Mouse (Mus musculus): ENCODE measurements at regions not wholly inside any gene's neighbourhood (a gene's known extent, or its start where the extent isn't known, plus 50 kb on each side); places are given as distances from the start of the nearest gene placed in this dataset.

DNA sequence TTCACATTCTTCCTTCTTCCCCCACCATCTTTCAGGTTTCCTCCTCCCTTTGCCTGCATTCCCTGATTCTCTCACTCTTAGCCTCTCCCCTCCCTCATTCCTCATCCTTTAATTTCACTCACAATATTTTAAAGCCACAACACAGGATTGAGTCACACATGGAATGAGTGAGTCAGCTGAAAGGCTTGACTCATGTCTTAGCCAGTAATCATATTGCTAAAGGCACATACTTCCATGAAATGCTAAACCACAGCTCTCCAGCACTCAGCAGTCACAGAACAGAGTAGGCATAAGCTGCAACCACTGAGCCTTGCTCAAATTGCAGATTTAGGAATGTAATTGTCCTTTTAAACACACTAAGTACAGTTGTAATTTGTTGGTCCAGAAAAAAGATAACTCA is 386.2 kb downstream of the Phex start:
- no peak overlapping the region for H3K4me3 ChIP-seq (replicated peaks; ENCODE audit: low read length)
- no peak for DNase-seq (ENCODE audit: low spot score)
- H3K27ac ChIP-seq (replicated peaks; ENCODE audit: low read depth, low read length), result no peak overlapping the region
- H3K4me1 ChIP-seq (ENCODE audit: control insufficient read depth, insufficient read depth, low read length), result no peaks in the 10 kb centered on the region
- TF ChIP-seq POLR2A (IDR thresholded peaks at IDR 0.05; ENCODE audit: borderline replicate concordance, extremely low read depth, insufficient read depth, insufficient read length), result no peak
- H3K9me3 ChIP-seq (ENCODE audit: control insufficient read depth, low read length), result no peaks in the 10 kb centered on the region
- no peak overlapping the region for H3K9ac ChIP-seq (ENCODE audit: low read depth, low read length, severe bottlenecking)
- no peak overlapping the region for H3K4me2 ChIP-seq (replicated peaks; ENCODE audit: low read depth, low read length, severe bottlenecking)
- no peaks in the 10 kb centered on the region for H3K27me3 ChIP-seq (ENCODE audit: control insufficient read depth, insufficient read depth, low read length)
- H3K36me3 ChIP-seq (ENCODE audit: control insufficient read depth, insufficient read depth, low read length), result no peaks in the 10 kb centered on the region
- ATAC-seq (ENCODE audit: low FRiP score, low read depth), result no peak

DNA sequence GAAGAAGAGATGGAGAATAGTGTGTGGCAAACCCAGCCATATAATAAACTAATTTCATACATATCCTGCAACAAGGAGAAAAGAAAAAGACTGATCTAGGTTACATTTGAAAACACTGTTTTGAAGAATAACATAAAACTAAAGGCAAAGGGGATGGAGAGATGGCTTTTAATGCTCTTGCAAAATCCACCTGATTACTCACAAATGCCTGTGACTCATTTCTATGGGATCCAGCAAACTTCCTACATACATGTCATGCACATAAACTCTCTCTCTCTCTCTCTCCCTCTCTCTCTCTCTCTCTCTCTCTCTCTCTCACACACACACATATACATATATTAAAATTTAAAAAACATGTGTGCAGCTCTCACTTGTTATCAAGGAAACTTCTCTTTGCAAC is 390.8 kb downstream of the Phex start:
- no peak for TF ChIP-seq POLR2A (IDR thresholded peaks at IDR 0.05; ENCODE audit: borderline replicate concordance, extremely low read depth, insufficient read depth, insufficient read length)
- Histone ChIP-seq H3K9ac (ENCODE audit: low read depth, low read length, severe bottlenecking) (no peak overlapping the region), H3K4me3 (replicated peaks; ENCODE audit: low read length) (no peak overlapping the region), H3K9me3 (ENCODE audit: control insufficient read depth, low read length) (no peaks in the 10 kb centered on the region), H3K27me3 (ENCODE audit: control insufficient read depth, insufficient read depth, low read length) (no peaks in the 10 kb centered on the region), H3K4me2 (replicated peaks; ENCODE audit: low read depth, low read length, severe bottlenecking) (no peak overlapping the region), H3K36me3 (ENCODE audit: control insufficient read depth, insufficient read depth, low read length) (no peaks in the 10 kb centered on the region), H3K27ac (replicated peaks; ENCODE audit: low read depth, low read length) (no peak overlapping the region), H3K4me1 (ENCODE audit: control insufficient read depth, insufficient read depth, low read length) (no peaks in the 10 kb centered on the region)
- DNase-seq (ENCODE audit: low spot score) (no peak), ATAC-seq (ENCODE audit: low FRiP score, low read depth) (no peak)

DNA sequence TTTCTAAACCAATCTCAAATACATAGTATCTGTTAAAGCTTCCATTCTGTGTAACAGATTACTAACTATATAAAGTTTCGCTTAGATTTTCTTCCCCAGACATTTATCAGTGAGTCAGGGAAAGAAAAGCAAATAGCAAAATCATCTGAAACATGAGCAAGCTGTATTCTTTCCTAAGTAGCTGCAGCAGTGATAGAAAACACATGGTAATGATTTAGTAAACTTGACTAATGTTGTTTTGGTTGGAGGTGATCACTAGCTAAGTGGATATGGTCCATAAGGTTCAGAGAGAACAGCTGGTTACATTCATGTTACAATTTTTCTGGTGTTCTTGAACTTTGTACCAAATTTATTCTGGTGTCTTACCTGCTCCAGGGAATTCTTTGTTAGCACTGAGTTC is 393.3 kb downstream of the Phex start:
- H3K9me3 ChIP-seq (ENCODE audit: control insufficient read depth, low read length), result no peaks in the 10 kb centered on the region
- no peak overlapping the region for H3K4me3 ChIP-seq (replicated peaks; ENCODE audit: low read length)
- no peak for DNase-seq (ENCODE audit: low spot score)

DNA sequence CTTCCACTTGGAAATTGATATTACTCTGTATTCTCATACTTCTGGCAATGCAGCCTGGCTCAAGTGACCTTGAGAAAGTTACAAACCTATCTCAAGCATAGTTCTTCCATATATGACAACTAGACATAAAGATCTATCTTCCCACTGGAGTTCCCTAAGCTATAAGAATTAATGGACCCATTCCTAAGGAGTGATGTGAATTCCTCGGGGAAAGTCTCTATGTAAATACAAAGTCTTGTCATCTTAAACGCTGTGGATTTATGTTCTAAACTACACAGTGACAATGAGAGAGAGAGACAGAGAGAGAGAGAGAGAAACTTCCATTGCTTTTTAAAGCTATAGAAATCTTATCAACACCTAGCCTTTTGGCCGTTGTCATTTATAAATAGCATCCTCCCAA is 394.8 kb downstream of the Phex start:
- Histone ChIP-seq H3K4me2 (replicated peaks; ENCODE audit: low read depth, low read length, severe bottlenecking) (no peak overlapping the region), H3K36me3 (ENCODE audit: control insufficient read depth, insufficient read depth, low read length) (no peaks in the 10 kb centered on the region), H3K27me3 (ENCODE audit: control insufficient read depth, insufficient read depth, low read length) (no peaks in the 10 kb centered on the region), H3K9me3 (ENCODE audit: control insufficient read depth, low read length) (no peaks in the 10 kb centered on the region), H3K4me3 (replicated peaks; ENCODE audit: low read length) (no peak overlapping the region), H3K27ac (replicated peaks; ENCODE audit: low read depth, low read length) (no peak overlapping the region), H3K4me1 (ENCODE audit: control insufficient read depth, insufficient read depth, low read length) (no peaks in the 10 kb centered on the region), H3K9ac (ENCODE audit: low read depth, low read length, severe bottlenecking) (no peak overlapping the region)
- no peak for ATAC-seq (ENCODE audit: low FRiP score, low read depth)
- TF ChIP-seq POLR2A (IDR thresholded peaks at IDR 0.05; ENCODE audit: borderline replicate concordance, extremely low read depth, insufficient read depth, insufficient read length), result no peak
- no peak for DNase-seq (ENCODE audit: low spot score)
- WGBS, result 81% methylated on average over 3 of the region's 3 CpGs

More for the DNA sequence above, 393.3 kb downstream of the Phex start:
- 75% methylated on average over 1 of the region's 1 CpGs for WGBS
- Histone ChIP-seq H3K36me3 (ENCODE audit: control insufficient read depth, insufficient read depth, low read length) (no peaks in the 10 kb centered on the region), H3K27ac (replicated peaks; ENCODE audit: low read depth, low read length) (no peak overlapping the region), H3K4me1 (ENCODE audit: control insufficient read depth, insufficient read depth, low read length) (no peaks in the 10 kb centered on the region), H3K27me3 (ENCODE audit: control insufficient read depth, insufficient read depth, low read length) (no peaks in the 10 kb centered on the region), H3K4me2 (replicated peaks; ENCODE audit: low read depth, low read length, severe bottlenecking) (no peak overlapping the region), H3K9ac (ENCODE audit: low read depth, low read length, severe bottlenecking) (no peak overlapping the region)
- ATAC-seq (ENCODE audit: low FRiP score, low read depth), result no peak
- no peak for TF ChIP-seq POLR2A (IDR thresholded peaks at IDR 0.05; ENCODE audit: borderline replicate concordance, extremely low read depth, insufficient read depth, insufficient read length)

DNA sequence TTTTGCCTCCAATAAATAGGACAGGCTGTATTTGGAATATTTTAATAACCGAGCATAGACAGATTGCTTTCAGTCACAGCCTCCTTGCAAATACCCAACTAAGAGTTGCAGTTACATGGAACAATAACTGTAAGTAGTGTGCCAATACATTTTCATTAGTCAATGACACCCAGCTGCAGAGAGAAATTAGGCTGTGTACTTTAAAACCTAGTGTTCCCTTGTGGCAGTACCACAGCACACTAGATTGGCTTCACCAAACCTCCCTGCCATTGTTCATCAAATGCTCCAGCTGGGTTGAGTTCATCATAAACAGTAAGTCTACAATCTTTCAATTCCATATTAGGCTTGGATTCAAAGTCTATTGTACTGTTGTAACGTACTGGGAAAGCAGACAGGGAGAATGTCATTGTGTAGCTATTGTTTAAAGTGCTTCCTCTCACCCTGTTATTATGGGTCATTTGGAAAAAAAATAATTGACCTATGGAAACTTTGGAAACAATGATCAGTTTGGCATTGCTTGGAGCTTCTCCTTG is 425.1 kb downstream of the Phex start:
- Histone ChIP-seq H3K4me1 (ENCODE audit: control insufficient read depth, insufficient read depth, low read length) (no peaks in the 10 kb centered on the region), H3K27ac (replicated peaks; ENCODE audit: low read depth, low read length) (no peak overlapping the region), H3K9me3 (ENCODE audit: control insufficient read depth, low read length) (no peaks in the 10 kb centered on the region), H3K36me3 (ENCODE audit: control insufficient read depth, insufficient read depth, low read length) (no peaks in the 10 kb centered on the region), H3K9ac (ENCODE audit: low read depth, low read length, severe bottlenecking) (no peak overlapping the region), H3K4me2 (replicated peaks; ENCODE audit: low read depth, low read length, severe bottlenecking) (no peak overlapping the region), H3K4me3 (replicated peaks; ENCODE audit: low read length) (no peak overlapping the region), H3K27me3 (ENCODE audit: control insufficient read depth, insufficient read depth, low read length) (no peaks in the 10 kb centered on the region)
- no peak for ATAC-seq (ENCODE audit: low FRiP score, low read depth)
- WGBS, result 81% methylated on average over 2 of the region's 2 CpGs
- no peak for DNase-seq (ENCODE audit: low spot score)
- no peak for TF ChIP-seq POLR2A (IDR thresholded peaks at IDR 0.05; ENCODE audit: borderline replicate concordance, extremely low read depth, insufficient read depth, insufficient read length)

DNA sequence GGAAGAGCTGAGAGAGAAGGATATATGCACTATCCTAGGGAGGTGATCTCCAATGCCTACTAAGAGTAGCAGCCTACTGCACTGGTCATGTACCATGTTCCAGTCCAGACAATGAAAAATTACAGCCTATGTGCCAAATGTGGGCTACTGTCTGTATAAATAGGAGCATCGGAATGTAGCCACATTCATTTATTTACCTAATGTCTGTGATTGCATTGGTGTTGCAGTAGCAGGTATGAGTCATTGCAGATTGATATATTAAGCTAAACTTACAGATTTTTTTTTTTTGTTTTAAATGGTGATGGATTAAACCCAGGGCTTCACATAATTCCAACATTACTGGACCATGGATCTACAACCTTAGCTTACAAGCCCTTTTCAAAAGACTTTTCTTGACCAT is 468.0 kb downstream of the Phex start:
- H3K36me3 ChIP-seq (ENCODE audit: control insufficient read depth, insufficient read depth, low read length), result no peaks in the 10 kb centered on the region
- H3K4me3 ChIP-seq (replicated peaks; ENCODE audit: low read length), result no peak overlapping the region
- no peak for ATAC-seq (ENCODE audit: low FRiP score, low read depth)
- no peaks in the 10 kb centered on the region for H3K27me3 ChIP-seq (ENCODE audit: control insufficient read depth, insufficient read depth, low read length)
- no peak overlapping the region for H3K9ac ChIP-seq (ENCODE audit: low read depth, low read length, severe bottlenecking)
- DNase-seq (ENCODE audit: low spot score), result no peak
- no peak overlapping the region for H3K4me2 ChIP-seq (replicated peaks; ENCODE audit: low read depth, low read length, severe bottlenecking)
- H3K9me3 ChIP-seq (ENCODE audit: control insufficient read depth, low read length), result no peaks in the 10 kb centered on the region
- 86% methylated on average over 1 of the region's 1 CpGs for WGBS
- TF ChIP-seq POLR2A (IDR thresholded peaks at IDR 0.05; ENCODE audit: borderline replicate concordance, extremely low read depth, insufficient read depth, insufficient read length), result no peak
- H3K4me1 ChIP-seq (ENCODE audit: control insufficient read depth, insufficient read depth, low read length), result no peaks in the 10 kb centered on the region
- H3K27ac ChIP-seq (replicated peaks; ENCODE audit: low read depth, low read length), result no peak overlapping the region
